Mouse (Mus musculus) layer of hippocampus, adult 2 months (tissue): ENCODE measurements around the gene Abcc9. TPM values are rescaled to one million over a fixed set of nuclear protein-coding genes. Genes with fewer than 3 reads are reported as not detected.

Experiments used
- DNase-seq, 2 experiments: peaks; one replicate each; pipeline ENCODE4 v3.0.0; 2022; ENCODE audit warnings: low spot score in 2 of 2
- H3K27ac ChIP-seq: fragments of 200-600 bp; 2 replicates; pipeline ENCODE4 v1.8.1; 2022
- H3K4me3 ChIP-seq: fragments of 200-600 bp; 2 replicates; pipeline ENCODE4 v1.8.1; 2022; ENCODE audit warnings: mild to moderate bottlenecking
- CTCF ChIP-seq: fragments of 200-600 bp; conservative IDR thresholded peaks from 2 replicates; pipeline ENCODE4 v1.8.1; 2022; ENCODE audit warnings: antibody characterized with exemption, mild to moderate bottlenecking, moderate library complexity
- total RNA-seq, 2 experiments: library from RNA; stranded (reverse); gene quantifications; 2 replicates each; pipeline ENCODE4 v1.2.3; 2021

Abcc9 gene
- total RNA-seq, 2 experiments from 2014 or later = 3.4 to 4.0 TPM

DNA sequence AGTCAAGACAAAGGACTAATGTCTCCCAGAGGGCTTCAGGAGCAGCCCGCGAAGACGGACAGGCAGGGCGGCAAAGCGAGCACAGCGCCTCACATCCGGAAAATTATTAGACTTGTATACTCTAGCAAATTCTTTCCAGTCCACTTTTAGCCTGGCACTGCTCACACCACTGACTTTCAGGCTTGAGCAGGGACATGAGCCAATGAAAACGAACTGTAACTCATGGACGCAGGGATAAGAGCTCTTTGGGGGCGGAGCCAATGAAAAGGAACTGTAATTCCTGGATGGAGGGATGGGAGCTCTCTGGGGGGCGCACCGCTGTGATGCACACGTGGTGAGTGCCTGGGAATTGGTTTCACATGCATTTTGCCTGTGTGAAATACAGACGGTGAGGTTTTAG lies 157.0 kb downstream of the Abcc9 start:
- H3K27ac ChIP-seq = no peak overlapping the region
- DNase-seq = no peak
- H3K4me3 ChIP-seq = no peak overlapping the region
- TF ChIP-seq CTCF = no peak

DNA sequence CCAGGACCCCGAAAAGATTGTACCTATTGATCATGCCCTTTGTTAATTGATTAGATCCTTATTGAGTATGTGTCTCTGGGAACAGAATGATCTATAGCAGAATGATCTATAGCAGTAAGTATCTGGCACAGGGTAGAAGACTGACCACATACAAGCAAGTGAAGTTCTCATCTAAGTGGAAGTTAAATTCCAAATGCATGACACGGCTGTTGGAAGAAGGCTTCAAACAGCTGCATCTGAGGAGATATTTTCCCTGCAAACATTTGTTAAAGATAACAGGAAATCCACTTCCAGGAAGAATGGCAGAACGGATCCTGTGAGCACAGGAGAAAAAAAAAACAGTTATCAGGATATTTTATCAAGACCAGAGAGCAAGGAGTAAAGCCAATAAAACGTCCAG lies 158.5 kb downstream of the Abcc9 start:
- Histone ChIP-seq H3K4me3 (no peak overlapping the region), H3K27ac (no peak overlapping the region)
- TF ChIP-seq CTCF = no peak
- no peak for DNase-seq

DNA sequence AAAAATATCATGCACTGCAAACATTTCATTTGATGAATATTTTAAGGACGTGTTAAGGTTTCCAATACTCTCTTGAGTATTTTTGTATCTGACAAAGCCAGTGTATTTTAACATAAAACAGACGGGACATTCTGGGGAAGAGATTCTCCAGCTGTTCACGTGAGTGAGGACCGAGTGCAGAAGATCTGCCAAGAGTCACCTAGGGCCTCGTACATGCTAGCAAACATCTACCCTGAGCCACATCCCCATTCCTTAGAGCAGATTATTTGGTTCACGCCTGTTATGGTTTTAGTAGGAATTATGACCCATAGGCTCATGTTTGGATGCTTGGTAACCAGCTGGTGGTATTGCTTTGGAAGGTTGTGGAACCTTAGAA lies 159.3 kb downstream of the Abcc9 start:
- no peak for DNase-seq
- Histone ChIP-seq H3K27ac (no peak overlapping the region), H3K4me3 (no peak overlapping the region)
- TF ChIP-seq CTCF = no peak

DNA sequence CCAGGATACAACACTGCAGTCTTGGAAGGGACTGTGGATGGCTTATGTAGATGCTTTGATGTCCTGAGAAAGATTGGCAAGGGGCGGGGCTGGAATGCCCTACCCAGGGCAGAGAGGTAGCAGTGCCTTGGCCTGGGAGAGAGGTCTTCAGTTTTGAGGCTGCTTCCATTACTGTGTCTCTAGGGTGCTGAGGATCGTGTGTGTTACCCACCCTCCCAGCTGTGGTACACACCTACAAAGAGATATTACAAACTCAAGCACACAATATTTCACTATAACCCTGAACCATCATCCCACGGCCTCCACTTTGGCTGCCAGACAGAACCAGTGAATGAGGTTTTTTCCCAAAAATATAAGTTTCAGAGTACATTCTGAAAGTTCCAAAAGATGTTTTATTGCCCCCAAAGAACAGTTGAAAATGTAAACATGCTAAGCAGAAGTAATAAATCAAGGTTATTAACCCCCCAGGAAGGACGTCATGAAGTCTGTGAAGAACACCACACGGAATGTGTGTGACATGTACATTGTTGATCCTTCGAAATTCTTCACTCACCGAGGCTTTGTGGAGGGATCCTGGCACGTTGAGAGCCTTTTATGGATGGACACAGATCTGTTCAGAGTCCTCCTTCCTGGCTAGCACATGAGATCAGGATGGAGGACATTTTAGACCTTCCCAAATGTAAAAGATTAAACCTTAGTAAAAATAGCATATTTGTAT lies 159.9 kb downstream of the Abcc9 start:
- Histone ChIP-seq H3K4me3 (no peak overlapping the region), H3K27ac (no peak overlapping the region)
- no peak for DNase-seq
- no peak for TF ChIP-seq CTCF

DNA sequence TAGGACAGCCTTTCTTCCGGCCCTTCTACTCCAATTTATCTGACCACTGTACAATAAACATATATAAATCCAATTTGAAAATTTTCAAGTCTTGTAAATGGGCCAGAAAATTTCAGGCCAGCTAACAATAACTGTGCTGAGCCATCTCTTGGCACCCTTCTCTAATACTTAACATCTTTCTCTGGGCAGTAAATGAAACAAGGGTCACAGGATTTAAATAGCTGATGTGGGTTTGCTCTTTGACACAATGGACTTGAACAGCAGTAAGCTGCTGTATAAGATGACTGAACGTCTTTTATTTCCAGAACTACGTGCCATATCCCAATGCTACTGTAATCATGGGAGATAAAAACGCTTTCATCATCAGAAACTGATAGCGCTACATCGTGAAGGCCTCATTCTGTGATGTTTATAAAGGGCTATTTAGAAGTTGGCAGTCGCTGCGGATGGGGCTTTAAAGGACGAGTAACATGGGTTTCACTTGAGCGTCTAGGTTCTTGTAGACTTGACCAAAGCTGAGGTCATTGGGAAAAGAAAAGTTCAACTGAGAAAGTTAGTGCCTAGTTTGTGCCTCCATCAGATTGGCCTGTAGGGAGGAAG lies 161.5 kb downstream of the Abcc9 start:
- Histone ChIP-seq H3K4me3 (no peak overlapping the region), H3K27ac (no peak overlapping the region)
- TF ChIP-seq CTCF = no peak
- no peak for DNase-seq

DNA sequence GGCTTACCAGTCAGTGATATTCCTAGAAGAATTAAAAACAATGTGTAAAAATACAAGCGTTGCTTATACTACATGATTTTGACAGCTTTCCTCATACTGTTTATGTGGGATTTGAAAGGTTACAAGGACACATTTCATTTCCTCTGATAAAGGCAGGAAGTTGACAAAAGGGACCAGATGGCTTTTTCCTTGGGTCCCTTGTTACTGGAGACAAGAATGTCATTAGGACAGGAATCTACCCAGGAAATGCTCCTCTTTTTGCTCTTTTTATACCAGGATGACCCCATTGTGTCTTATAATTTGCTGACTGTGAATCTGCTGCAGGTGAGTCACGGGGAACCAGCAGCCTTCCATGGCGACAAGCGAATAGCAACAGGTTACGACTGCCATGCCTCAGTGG lies 162.0 kb downstream of the Abcc9 start:
- TF ChIP-seq CTCF = no peak
- no peak overlapping the region for H3K27ac ChIP-seq
- no peak overlapping the region for H3K4me3 ChIP-seq
- DNase-seq = no peak

DNA sequence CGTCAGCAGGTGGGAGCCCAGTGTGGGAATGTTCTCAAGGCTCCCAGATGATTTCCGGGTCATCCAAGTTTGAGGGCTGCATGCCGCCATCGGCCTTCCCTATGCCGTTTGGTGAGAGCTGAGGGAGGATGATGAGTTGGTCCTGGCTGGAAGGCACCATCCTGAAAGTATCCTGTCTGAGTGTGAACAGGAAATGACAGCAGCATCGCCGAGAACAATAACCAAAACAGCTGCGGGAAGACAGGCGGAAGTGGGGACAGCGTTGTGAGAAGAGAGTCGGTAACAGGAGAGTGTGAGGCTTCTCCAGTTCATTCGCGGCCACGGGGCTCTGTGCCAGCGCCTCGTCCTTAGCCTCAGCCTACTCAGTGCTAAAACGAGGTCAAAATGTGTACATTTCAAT lies 163.6 kb downstream of the Abcc9 start:
- no peak for TF ChIP-seq CTCF
- no peak for DNase-seq
- no peak overlapping the region for H3K4me3 ChIP-seq
- H3K27ac ChIP-seq = no peak overlapping the region

Other genes starting within 250 kb of the Abcc9 start
- under 1 TPM; 0.12 to 0.13 TPM for gene Gys2, start 229.2 kb downstream of the Abcc9 start, total RNA-seq
- gene Ldhb, start 194.4 kb downstream of the Abcc9 start, total RNA-seq = 100 to 1,000 TPM; 540 to 581 TPM
- gene Kcnj8, start 130.7 kb downstream of the Abcc9 start, total RNA-seq = 1 to 10 TPM; 1.7 to 2.3 TPM
- gene Cmas, start 54.4 kb upstream of the Abcc9 start, total RNA-seq = 100 to 1,000 TPM; 100 to 102 TPM
- gene Sult6b2, start 102.2 kb upstream of the Abcc9 start, total RNA-seq = under 1 TPM; 0.15 to 0.39 TPM